Mouse (Mus musculus): ENCODE measurements around the gene Bmp8a. TPM values are rescaled to one million over a fixed set of nuclear protein-coding genes. Genes with fewer than 3 reads are reported as not detected.

The Bmp8a gene
- polyA plus RNA-seq, 1 experiment: not detected

- H3K27ac ChIP-seq (ENCODE audit: insufficient read depth, low read length): no peak overlapping the region
- H3K4me1 ChIP-seq (ENCODE audit: control insufficient read depth, insufficient read depth, low read length): peaks cover 4% of the 10 kb centered on the region; the same call in 1 of the 2 replicates
- TF ChIP-seq CTCF (IDR thresholded peaks at IDR 0.05; ENCODE audit: borderline replicate concordance, insufficient read depth, low read length) (no peak), POLR2A (IDR thresholded peaks at IDR 0.05; ENCODE audit: low read depth, low read length) (no peak)
- no peak overlapping the region for H3K4me3 ChIP-seq (ENCODE audit: insufficient read depth, low read length)
These were observed 62.9 kb downstream of the Bmp8a start for GRCm38 (mm10) chr4:123280117-123280516.

- TF ChIP-seq POLR2A (IDR thresholded peaks at IDR 0.05; ENCODE audit: low read depth, low read length) (no peak), CTCF (IDR thresholded peaks at IDR 0.05; ENCODE audit: borderline replicate concordance, insufficient read depth, low read length) (no peak)
- no peaks in the 10 kb centered on the region for H3K4me1 ChIP-seq (ENCODE audit: control insufficient read depth, insufficient read depth, low read length)
- H3K4me3 ChIP-seq (ENCODE audit: insufficient read depth, low read length): no peak overlapping the region
- H3K27ac ChIP-seq (ENCODE audit: insufficient read depth, low read length): no peak overlapping the region
These were observed 72.0 kb downstream of the Bmp8a start for GRCm38 (mm10) chr4:123271063-123271462.

Other genes with a start within 250 kb of the Bmp8a start
- gene Bmp8b, start 238.1 kb downstream of the Bmp8a start, polyA plus RNA-seq (2011; ENCODE audit: insufficient read length, low read depth, missing spikeins): 0.35 and 2.9 TPM in 2 replicates
- gene Oxct2b, start 227.0 kb downstream of the Bmp8a start, polyA plus RNA-seq (2011; ENCODE audit: insufficient read length, low read depth, missing spikeins): not detected in 2 replicates
- gene Ppie, start 203.3 kb downstream of the Bmp8a start, polyA plus RNA-seq (2011; ENCODE audit: insufficient read length, low read depth, missing spikeins): 22.0 and 33.6 TPM in 2 replicates
- not detected in 2 replicates for gene Hpcal4, start 160.0 kb downstream of the Bmp8a start, polyA plus RNA-seq (2011; ENCODE audit: insufficient read length, low read depth, missing spikeins)
- not detected in 2 replicates for gene Nt5c1a, start 141.7 kb downstream of the Bmp8a start, polyA plus RNA-seq (2011; ENCODE audit: insufficient read length, low read depth, missing spikeins)
- 1.3 and 2.9 TPM in 2 replicates for gene Heyl, start 109.7 kb downstream of the Bmp8a start, polyA plus RNA-seq (2011; ENCODE audit: insufficient read length, low read depth, missing spikeins)
- 151 and 154 TPM in 2 replicates for gene Pabpc4, start 80.9 kb downstream of the Bmp8a start, polyA plus RNA-seq (2011; ENCODE audit: insufficient read length, low read depth, missing spikeins)
- not detected in 2 replicates for gene Oxct2a, start 19.6 kb downstream of the Bmp8a start, polyA plus RNA-seq (2011; ENCODE audit: insufficient read length, low read depth, missing spikeins)